Mouse (Mus musculus) stomach, embryonic 16.5 days (tissue): ENCODE measurements around the gene App. TPM values are rescaled to one million over a fixed set of nuclear protein-coding genes. Genes with fewer than 3 reads are reported as not detected.

ENCODE experiments used
- ATAC-seq: fragments of 200-750 bp; cut with Nextera tagmentation; 2 replicates; pipeline ENCODE4 v1.8.0; 2017; ENCODE audit warnings: moderate number of reproducible peaks, moderate TSS enrichment; ENCODE audit not compliant: insufficient read depth, low FRiP score
- H3K27ac ChIP-seq: fragments of 300-500 bp; sonication (generic); 2 replicates; pipeline ENCODE4 v1.5.1; 2014; ENCODE audit warnings: low read length
- H3K27me3 ChIP-seq: fragments of 300-500 bp; sonication (generic); 2 replicates; pipeline ENCODE4 v1.6.1; 2014; ENCODE audit warnings: low read length, control low read depth, mixed read lengths; ENCODE audit not compliant: control insufficient read depth, insufficient read depth
- H3K36me3 ChIP-seq: fragments of 300-500 bp; sonication (generic); 2 replicates; pipeline ENCODE4 v1.6.1; 2014; ENCODE audit warnings: low read length; ENCODE audit not compliant: control insufficient read depth, insufficient read depth
- H3K4me1 ChIP-seq: fragments of 300-500 bp; sonication (generic); 2 replicates; pipeline ENCODE4 v1.6.1; 2014; ENCODE audit warnings: low read length, control low read depth, mixed read lengths; ENCODE audit not compliant: control insufficient read depth, insufficient read depth
- H3K4me2 ChIP-seq: fragments of 300-500 bp; sonication (generic); 2 replicates; pipeline ENCODE4 v1.6.1; 2014; ENCODE audit warnings: low read depth, low read length, mixed read lengths
- H3K4me3 ChIP-seq: fragments of 300-500 bp; sonication (generic); replicated peaks from 2 replicates; pipeline ENCODE4 v1.5.1; 2014; ENCODE audit warnings: mild to moderate bottlenecking, low read length
- H3K9ac ChIP-seq: fragments of 300-500 bp; sonication (generic); 2 replicates; pipeline ENCODE4 v1.6.1; 2014; ENCODE audit warnings: low read length
- H3K9me3 ChIP-seq: fragments of 300-500 bp; sonication (generic); replicated peaks from 2 replicates; pipeline ENCODE4 v1.6.1; 2016; ENCODE audit warnings: low read length, control low read depth; ENCODE audit not compliant: control insufficient read depth
- WGBS: fragments of 180-500 bp; shearing (Covaris S2); extraction: QIAGEN DNeasy Blood & Tissue Kit; methylation state at CpG from one replicate; pipeline ENCODE4 v1.1.7; 2014; 5-methylcytosine and 5-hydroxymethylcytosine counted together
- polyA plus RNA-seq: library from polyadenylated mRNA; unstranded; fragments of >200 nt; fragmentation: Nextera tagmentation; extraction: Ambion mirVana; gene quantifications from 2 replicates; pipeline ENCODE4 v1.2.1, GENCODE M21; 2015

Gene App
- polyA plus RNA-seq, 1 experiment from 2014 or later = 198 TPM

- H3K9ac ChIP-seq = no peak overlapping the region
- H3K4me1 ChIP-seq = no peaks in the 10 kb centered on the region
- H3K27me3 ChIP-seq = no peaks in the 10 kb centered on the region
- no peak overlapping the region for H3K4me2 ChIP-seq
- no peak overlapping the region for H3K4me3 ChIP-seq
- no peak overlapping the region for H3K27ac ChIP-seq
- WGBS = 77% methylated on average over 3 of the region's 3 CpGs
- ATAC-seq = no peak
- H3K36me3 ChIP-seq = no peaks in the 10 kb centered on the region
- no peaks in the 10 kb centered on the region for H3K9me3 ChIP-seq
These were observed 254.5 kb downstream of the App start for GRCm38 (mm10) chr16:84919087-84919486.

GRCm38 (mm10) chr16:84916772-84917171 is 256.8 kb downstream of the App start:
- no peaks in the 10 kb centered on the region for H3K27me3 ChIP-seq
- no peak overlapping the region for H3K4me2 ChIP-seq
- H3K27ac ChIP-seq = no peak overlapping the region
- H3K4me1 ChIP-seq = no peaks in the 10 kb centered on the region
- 53% methylated on average over 3 of the region's 3 CpGs for WGBS
- no peaks in the 10 kb centered on the region for H3K9me3 ChIP-seq
- H3K9ac ChIP-seq = no peak overlapping the region
- no peak overlapping the region for H3K4me3 ChIP-seq
- no peaks in the 10 kb centered on the region for H3K36me3 ChIP-seq
- ATAC-seq = no peak

GRCm38 (mm10) chr16:84911477-84912165 is 261.9 kb downstream of the App start:
- no peak overlapping the region for H3K27ac ChIP-seq
- H3K36me3 ChIP-seq = no peaks in the 10 kb centered on the region
- no peak overlapping the region for H3K4me3 ChIP-seq
- no peaks in the 10 kb centered on the region for H3K9me3 ChIP-seq
- ATAC-seq = no peak
- H3K27me3 ChIP-seq = no peaks in the 10 kb centered on the region
- H3K9ac ChIP-seq = no peak overlapping the region
- no peak overlapping the region for H3K4me2 ChIP-seq
- H3K4me1 ChIP-seq = no peaks in the 10 kb centered on the region
- 90% methylated on average over 8 of the region's 8 CpGs for WGBS

- H3K4me1 ChIP-seq = no peaks in the 10 kb centered on the region
- no peak overlapping the region for H3K4me2 ChIP-seq
- WGBS = 84% methylated on average over 4 of the region's 4 CpGs
- no peaks in the 10 kb centered on the region for H3K36me3 ChIP-seq
- no peaks in the 10 kb centered on the region for H3K9me3 ChIP-seq
- ATAC-seq = no peak
- no peak overlapping the region for H3K27ac ChIP-seq
- no peaks in the 10 kb centered on the region for H3K27me3 ChIP-seq
- no peak overlapping the region for H3K4me3 ChIP-seq
- H3K9ac ChIP-seq = no peak overlapping the region
These were observed 270.6 kb downstream of the App start for GRCm38 (mm10) chr16:84902995-84903394.
